In the genomic region with DNA sequence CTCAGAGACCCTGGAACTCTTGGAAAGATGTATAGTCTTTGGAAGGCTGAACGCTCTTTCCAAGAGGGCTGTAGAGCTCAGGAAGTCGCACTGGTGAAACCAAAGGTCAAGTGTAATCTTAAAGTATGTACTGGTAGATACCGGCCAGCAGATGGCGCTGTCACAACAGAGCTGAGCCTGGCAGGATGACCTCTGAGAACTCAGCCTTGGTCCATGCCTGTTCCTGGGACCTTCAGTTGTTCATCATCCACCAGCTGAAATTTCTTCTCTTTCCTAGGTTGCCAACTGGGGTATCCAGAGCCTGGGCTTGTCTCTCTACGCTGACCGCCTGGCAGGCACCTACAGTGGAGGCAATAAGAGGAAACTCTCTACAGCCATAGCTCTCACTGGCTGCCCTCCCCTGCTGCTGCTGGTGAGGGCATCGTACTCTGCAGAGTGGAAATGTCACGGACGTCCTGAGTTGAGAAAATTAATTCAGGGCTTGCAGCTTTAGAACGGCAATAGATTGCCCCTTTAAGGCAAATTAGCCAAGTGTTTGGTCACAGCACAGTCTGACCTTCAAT, we compare ENCODE assay signal across 8 mouse cellular contexts.
A peak's percentile ranks its signal among the peaks of the same experiment; 100 is the strongest.
DNase-seq lines count a peak whose midpoint lies in the region; ATAC-seq and TF ChIP-seq lines count a peak whose summit lies in the region.

No protein-coding gene starts in this region.

- no peak overlapping the region for H3K9ac ChIP-seq in midbrain, embryonic 11.5 days (ENCODE audit: low read length)
- no peak overlapping the region for H3K9ac ChIP-seq in midbrain, embryonic 16.5 days (ENCODE audit: low read depth, low read length)
- H3K9ac ChIP-seq in intestine, embryonic 15.5 days: no peak overlapping the region
- H3K9ac ChIP-seq in liver, embryonic 11.5 days (ENCODE audit: low read depth, low read length): no peak overlapping the region

- H3K4me2 ChIP-seq in midbrain, embryonic 11.5 days: no peak overlapping the region
- H3K4me2 ChIP-seq in midbrain, embryonic 16.5 days (ENCODE audit: low read length): no peak overlapping the region
- no peak overlapping the region for H3K4me2 ChIP-seq in intestine, embryonic 15.5 days (replicated peaks)
- no peak overlapping the region for H3K4me2 ChIP-seq in liver, embryonic 11.5 days

- H3K36me3 ChIP-seq in midbrain, embryonic 11.5 days (ENCODE audit: control insufficient read depth, insufficient read depth, low read length): no peaks in the 10 kb centered on the region
- no peaks in the 10 kb centered on the region for H3K36me3 ChIP-seq in midbrain, embryonic 16.5 days (ENCODE audit: control insufficient read depth, insufficient read depth, low read length)
- H3K36me3 ChIP-seq in intestine, embryonic 15.5 days: no peaks in the 10 kb centered on the region
- H3K36me3 ChIP-seq in liver, embryonic 11.5 days (ENCODE audit: control insufficient read depth, insufficient read depth, low read length): no peaks in the 10 kb centered on the region

- no peaks in the 10 kb centered on the region for H3K27me3 ChIP-seq in midbrain, embryonic 11.5 days (ENCODE audit: control insufficient read depth, insufficient read depth, low read length)
- H3K27me3 ChIP-seq in midbrain, embryonic 16.5 days (ENCODE audit: control insufficient read depth, insufficient read depth, low read depth, low read length): no peaks in the 10 kb centered on the region
- no peaks in the 10 kb centered on the region for H3K27me3 ChIP-seq in intestine, embryonic 15.5 days (replicated peaks)
- H3K27me3 ChIP-seq in liver, embryonic 11.5 days (replicated peaks; ENCODE audit: control insufficient read depth, insufficient read depth, low read length): no peaks in the 10 kb centered on the region

- no peak overlapping the region for H3K4me3 ChIP-seq in midbrain, embryonic 11.5 days (ENCODE audit: low read depth, low read length)
- H3K4me3 ChIP-seq in midbrain, embryonic 16.5 days (ENCODE audit: low read depth, low read length): no peak overlapping the region
- no peak overlapping the region for H3K4me3 ChIP-seq in bone marrow, adult 2 months (replicated peaks; ENCODE audit: control insufficient read depth, low read depth, low read length)
- H3K4me3 ChIP-seq in embryonic fibroblast, embryonic 13.5 days (ENCODE audit: insufficient read depth, low read length): no peak overlapping the region
- H3K4me3 ChIP-seq in intestine, embryonic 15.5 days (replicated peaks): no peak overlapping the region
- H3K4me3 ChIP-seq in liver, embryonic 11.5 days (ENCODE audit: low read depth, low read length): no peak overlapping the region

- 42% methylated on average over 10 of the region's 10 CpGs for WGBS in midbrain, embryonic 11.5 days
- WGBS in midbrain, embryonic 16.5 days: 41% methylated on average over 10 of the region's 10 CpGs
- WGBS in bone marrow, adult 2 months: 38% methylated on average over 10 of the region's 10 CpGs
- WGBS in intestine, embryonic 15.5 days: 44% methylated on average over 10 of the region's 10 CpGs
- WGBS in liver, embryonic 11.5 days: 41% methylated on average over 10 of the region's 10 CpGs

- peak; percentile 89 for TF ChIP-seq CTCF in bone marrow, adult 2 months (IDR thresholded peaks at IDR 0.05; ENCODE audit: control insufficient read depth, insufficient read depth, low read length)
- TF ChIP-seq CTCF in embryonic fibroblast, embryonic 13.5 days (IDR thresholded peaks at IDR 0.05; ENCODE audit: borderline replicate concordance, insufficient read depth, low read length): peak; percentile 88

- H3K27ac ChIP-seq in midbrain, embryonic 11.5 days (ENCODE audit: low read depth, low read length): no peak overlapping the region
- no peak overlapping the region for H3K27ac ChIP-seq in midbrain, embryonic 16.5 days (ENCODE audit: low read length)
- no peak overlapping the region for H3K27ac ChIP-seq in bone marrow, adult 2 months (ENCODE audit: control insufficient read depth, insufficient read depth, low read depth, low read length, poor library complexity)
- H3K27ac ChIP-seq in embryonic fibroblast, embryonic 13.5 days (ENCODE audit: insufficient read depth, low read length): no peak overlapping the region
- no peak overlapping the region for H3K27ac ChIP-seq in intestine, embryonic 15.5 days
- H3K27ac ChIP-seq in liver, embryonic 11.5 days (ENCODE audit: low read depth, low read length): no peak overlapping the region

- no peaks in the 10 kb centered on the region for H3K9me3 ChIP-seq in midbrain, embryonic 11.5 days (ENCODE audit: control insufficient read depth, low read length)
- no peaks in the 10 kb centered on the region for H3K9me3 ChIP-seq in midbrain, embryonic 16.5 days (replicated peaks; ENCODE audit: control insufficient read depth, low read length, poor library complexity, severe bottlenecking)
- no peaks in the 10 kb centered on the region for H3K9me3 ChIP-seq in intestine, embryonic 15.5 days
- H3K9me3 ChIP-seq in liver, embryonic 11.5 days (ENCODE audit: control insufficient read depth, low read length): no peaks in the 10 kb centered on the region

- peak; percentile 89 for DNase-seq in midbrain, embryonic 11.5 days (ENCODE audit: low spot score, missing footprints)
- peak; percentile 49 for DNase-seq in liver, embryonic 11.5 days (ENCODE audit: low spot score)
- DNase-seq in ovary, adult 18-20 months (ENCODE audit: low spot score): peak; percentile 24
- DNase-seq in thymus, postnatal 25 days: peak; percentile 49

- peak; percentile 71 for ATAC-seq in midbrain, embryonic 11.5 days (ENCODE audit: low FRiP score)
- ATAC-seq in midbrain, embryonic 16.5 days: no peak
- ATAC-seq in intestine, embryonic 15.5 days: peak; percentile 84
- 0 out of 2 replicates have a peak, but pooled peaks have one; percentile 39 for ATAC-seq in liver, embryonic 11.5 days (replicated peaks; ENCODE audit: low FRiP score)

- no peak for TF ChIP-seq POLR2A in bone marrow, adult 2 months (IDR thresholded peaks at IDR 0.05; ENCODE audit: borderline replicate concordance, control insufficient read depth, low read depth, low read length)
- no peak for TF ChIP-seq POLR2A in embryonic fibroblast, embryonic 13.5 days (IDR thresholded peaks at IDR 0.05; ENCODE audit: low read depth, low read length)

- no peaks in the 10 kb centered on the region for H3K4me1 ChIP-seq in midbrain, embryonic 11.5 days (ENCODE audit: control insufficient read depth, insufficient read depth, low read length)
- no peaks in the 10 kb centered on the region for H3K4me1 ChIP-seq in midbrain, embryonic 16.5 days (ENCODE audit: control insufficient read depth, insufficient read depth, low read length)
- no peaks in the 10 kb centered on the region for H3K4me1 ChIP-seq in bone marrow, adult 2 months (ENCODE audit: control insufficient read depth, insufficient read depth, low read length)
- H3K4me1 ChIP-seq in embryonic fibroblast, embryonic 13.5 days (ENCODE audit: control insufficient read depth, insufficient read depth, low read length): no peaks in the 10 kb centered on the region
- no peaks in the 10 kb centered on the region for H3K4me1 ChIP-seq in intestine, embryonic 15.5 days (replicated peaks)
- H3K4me1 ChIP-seq in liver, embryonic 11.5 days (replicated peaks; ENCODE audit: control insufficient read depth, insufficient read depth, low read length): no peaks in the 10 kb centered on the region

Comparison
In these comparisons a context has a peak if more than half of its experiments do, and no peak if none do; other contexts are left out.
1. DNase-seq: peak in every context shown above with its lines; median percentile 89 in midbrain, embryonic 11.5 days; 49 in liver, embryonic 11.5 days; 49 in thymus, postnatal 25 days; 24 in ovary, adult 18-20 months.